Mouse (Mus musculus): ENCODE measurements around the gene Tubb4b. TPM values are rescaled to one million over a fixed set of nuclear protein-coding genes. Genes with fewer than 3 reads are reported as not detected.

Gene Tubb4b
- total and polyA plus RNA-seq, 2 experiments: 80.5 to 254 TPM

- Histone ChIP-seq H3K27ac (replicated peaks; ENCODE audit: insufficient read depth, low read depth, low read length) (peak within 1 kb of the TSS; percentile 51), H3K4me3 (ENCODE audit: insufficient read depth, low read depth, low read length) (peak within 1 kb of the TSS; percentile 78), H3K4me1 (ENCODE audit: control insufficient read depth, insufficient read depth, low read length) (peaks cover 9% of the 10 kb centered on the region), H3K36me3 (ENCODE audit: control insufficient read depth, insufficient read depth, low read length) (peaks cover 3% of the 10 kb centered on the region; the same call in 1 of the 2 replicates), H3K79me2 (ENCODE audit: control insufficient read depth, insufficient read depth, low read length) (peaks cover 2% of the 10 kb centered on the region; the same call in 1 of the 2 replicates), H3K9ac (ENCODE audit: low read depth, low read length) (peak within 1 kb of the TSS; percentile 83), H3K27me3 (ENCODE audit: control insufficient read depth, insufficient read depth, low read length) (no peaks in the 10 kb centered on the region)
- TF ChIP-seq CTCF (IDR thresholded peaks at IDR 0.05; ENCODE audit: low read depth, low read length) (no peak), POLR2A (IDR thresholded peaks at IDR 0.05; ENCODE audit: extremely low read depth, insufficient read depth, low read length) (peak; percentile 73; the same call in 1 of the 2 replicates)
- under 1% methylated on average over 39 of the region's 39 CpGs for WGBS
- peak; percentile 68 for DNase-seq (ENCODE audit: extremely low read depth, low read depth, low spot score)
Observed at GRCm38 (mm10) chr2:25255284-25255779, 30.8 kb upstream of the Tubb4b start, which contains the start of gene Tmem203. Gene Tmem203, plus strand, starts transcription at chr2:25255439.

- H3K9ac ChIP-seq (ENCODE audit: low read depth, low read length): no peak overlapping the region
- no peaks in the 10 kb centered on the region for H3K27me3 ChIP-seq (ENCODE audit: control insufficient read depth, insufficient read depth, low read length)
- peaks cover 2% of the 10 kb centered on the region; the same call in 1 of the 2 replicates for H3K79me2 ChIP-seq (ENCODE audit: control insufficient read depth, insufficient read depth, low read length)
- H3K27ac ChIP-seq (replicated peaks; ENCODE audit: insufficient read depth, low read depth, low read length): no peak overlapping the region
- WGBS: 79% methylated on average over 1 of the region's 1 CpGs
- peaks cover 5% of the 10 kb centered on the region for H3K36me3 ChIP-seq (ENCODE audit: control insufficient read depth, insufficient read depth, low read length)
- H3K4me3 ChIP-seq (ENCODE audit: insufficient read depth, low read depth, low read length): no peak overlapping the region
- peaks cover 9% of the 10 kb centered on the region for H3K4me1 ChIP-seq (ENCODE audit: control insufficient read depth, insufficient read depth, low read length)
- TF ChIP-seq CTCF (IDR thresholded peaks at IDR 0.05; ENCODE audit: low read depth, low read length) (peak; percentile 36; the same call in 1 of the 2 replicates), POLR2A (IDR thresholded peaks at IDR 0.05; ENCODE audit: extremely low read depth, insufficient read depth, low read length) (no peak)
- DNase-seq (ENCODE audit: extremely low read depth, low read depth, low spot score): peak; percentile 19
Observed at GRCm38 (mm10) chr2:25252331-25252730, 27.8 kb upstream of the Tubb4b start.

GRCm38 (mm10) chr2:25246183-25247072 lies 21.9 kb upstream of the Tubb4b start, which contains the start of gene AL732309.1:
Gene AL732309.1, minus strand, starts transcription at chr2:25246863.
- H3K27ac ChIP-seq (replicated peaks; ENCODE audit: insufficient read depth, low read depth, low read length): no peak within 1 kb of the TSS
- TF ChIP-seq POLR2A (IDR thresholded peaks at IDR 0.05; ENCODE audit: extremely low read depth, insufficient read depth, low read length): no peak
- TF ChIP-seq CTCF (IDR thresholded peaks at IDR 0.05; ENCODE audit: low read depth, low read length): no peak
- H3K36me3 ChIP-seq (ENCODE audit: control insufficient read depth, insufficient read depth, low read length): peaks cover 3% of the 10 kb centered on the region
- H3K4me3 ChIP-seq (ENCODE audit: insufficient read depth, low read depth, low read length): no peak within 1 kb of the TSS
- no peaks in the 10 kb centered on the region; the same call in 1 of the 2 replicates for H3K79me2 ChIP-seq (ENCODE audit: control insufficient read depth, insufficient read depth, low read length)
- no peak within 1 kb of the TSS for H3K9ac ChIP-seq (ENCODE audit: low read depth, low read length)
- no peak for DNase-seq (ENCODE audit: extremely low read depth, low read depth, low spot score)
- WGBS: 85% methylated on average over 10 of the region's 10 CpGs
- H3K4me1 ChIP-seq (ENCODE audit: control insufficient read depth, insufficient read depth, low read length): no peaks in the 10 kb centered on the region
- 0 out of 2 replicates have a peak, but pooled peaks cover 5% of the 10 kb centered on the region for H3K27me3 ChIP-seq (ENCODE audit: control insufficient read depth, insufficient read depth, low read length)

- TF ChIP-seq CTCF (IDR thresholded peaks at IDR 0.05; ENCODE audit: low read depth, low read length): no peak
- no peak for TF ChIP-seq POLR2A (IDR thresholded peaks at IDR 0.05; ENCODE audit: extremely low read depth, insufficient read depth, low read length)
- Histone ChIP-seq H3K4me3 (ENCODE audit: insufficient read depth, low read depth, low read length) (no peak overlapping the region), H3K9ac (ENCODE audit: low read depth, low read length) (no peak overlapping the region), H3K79me2 (ENCODE audit: control insufficient read depth, insufficient read depth, low read length) (no peaks in the 10 kb centered on the region; the same call in 1 of the 2 replicates), H3K27ac (replicated peaks; ENCODE audit: insufficient read depth, low read depth, low read length) (no peak overlapping the region), H3K36me3 (ENCODE audit: control insufficient read depth, insufficient read depth, low read length) (no peaks in the 10 kb centered on the region), H3K27me3 (ENCODE audit: control insufficient read depth, insufficient read depth, low read length) (0 out of 2 replicates have a peak, but pooled peaks cover 7% of the 10 kb centered on the region), H3K4me1 (ENCODE audit: control insufficient read depth, insufficient read depth, low read length) (peaks cover 4% of the 10 kb centered on the region; the same call in 1 of the 2 replicates)
- 87% methylated on average over 4 of the region's 4 CpGs for WGBS
- no peak for DNase-seq (ENCODE audit: extremely low read depth, low read depth, low spot score)
Observed at GRCm38 (mm10) chr2:25244144-25244543, 19.6 kb upstream of the Tubb4b start.

GRCm38 (mm10) chr2:25243342-25243741 lies 18.8 kb upstream of the Tubb4b start:
- H3K27ac ChIP-seq (replicated peaks; ENCODE audit: insufficient read depth, low read depth, low read length): no peak overlapping the region
- no peaks in the 10 kb centered on the region; the same call in 1 of the 2 replicates for H3K79me2 ChIP-seq (ENCODE audit: control insufficient read depth, insufficient read depth, low read length)
- DNase-seq (ENCODE audit: extremely low read depth, low read depth, low spot score): no peak
- no peak overlapping the region for H3K4me3 ChIP-seq (ENCODE audit: insufficient read depth, low read depth, low read length)
- no peaks in the 10 kb centered on the region for H3K36me3 ChIP-seq (ENCODE audit: control insufficient read depth, insufficient read depth, low read length)
- WGBS: 85% methylated on average over 8 of the region's 8 CpGs
- TF ChIP-seq POLR2A (IDR thresholded peaks at IDR 0.05; ENCODE audit: extremely low read depth, insufficient read depth, low read length) (no peak), CTCF (IDR thresholded peaks at IDR 0.05; ENCODE audit: low read depth, low read length) (no peak)
- peaks cover 4% of the 10 kb centered on the region; the same call in 1 of the 2 replicates for H3K4me1 ChIP-seq (ENCODE audit: control insufficient read depth, insufficient read depth, low read length)
- no peak overlapping the region for H3K9ac ChIP-seq (ENCODE audit: low read depth, low read length)
- 0 out of 2 replicates have a peak, but pooled peaks cover 7% of the 10 kb centered on the region for H3K27me3 ChIP-seq (ENCODE audit: control insufficient read depth, insufficient read depth, low read length)

Measured in liver, adult 2 months (tissue).